Mouse (Mus musculus) ovary, postnatal 36 days (tissue): ENCODE measurements around the gene Gm19345.

Source experiments
- DNase-seq: peaks from one replicate; pipeline ENCODE4 v3.0.0; 2022; ENCODE audit warnings: low spot score, mixed read lengths

The Gm19345 gene

GRCm38 (mm10) chr7:19826756-19827155 lies 25.0 kb upstream of the Gm19345 start:
- DNase-seq = no peak

GRCm38 (mm10) chr7:19829694-19830093 lies 22.1 kb upstream of the Gm19345 start:
- DNase-seq = no peak

GRCm38 (mm10) chr7:19830682-19831156 lies 21.1 kb upstream of the Gm19345 start:
- DNase-seq = peak; percentile 92

GRCm38 (mm10) chr7:19831837-19832236 lies 20.0 kb upstream of the Gm19345 start:
- no peak for DNase-seq

- DNase-seq = no peak
Measured at GRCm38 (mm10) chr7:19834055-19834454, 17.7 kb upstream of the Gm19345 start.

GRCm38 (mm10) chr7:19836843-19837242 lies 15.0 kb upstream of the Gm19345 start:
- DNase-seq = no peak

- DNase-seq = no peak
Measured at GRCm38 (mm10) chr7:19840371-19840770, 11.4 kb upstream of the Gm19345 start.

- DNase-seq = no peak
Measured at GRCm38 (mm10) chr7:19840936-19841335, 10.9 kb upstream of the Gm19345 start.

GRCm38 (mm10) chr7:19841686-19842413 lies 10.0 kb upstream of the Gm19345 start:
- DNase-seq = no peak

GRCm38 (mm10) chr7:19842885-19843504 lies 8.8 kb upstream of the Gm19345 start:
- no peak for DNase-seq

GRCm38 (mm10) chr7:19843561-19843960 lies 8.2 kb upstream of the Gm19345 start:
- peak; percentile 74 for DNase-seq

- DNase-seq = no peak
Measured at GRCm38 (mm10) chr7:19844521-19845171, 7.2 kb upstream of the Gm19345 start.

GRCm38 (mm10) chr7:19853526-19853925 lies 1.7 kb downstream of the Gm19345 start:
- no peak for DNase-seq

- DNase-seq = no peak
Measured at GRCm38 (mm10) chr7:19855663-19856062, 3.9 kb downstream of the Gm19345 start.

GRCm38 (mm10) chr7:19856283-19856682 lies 4.5 kb downstream of the Gm19345 start:
- no peak for DNase-seq

- no peak for DNase-seq
Measured at GRCm38 (mm10) chr7:19859740-19860139, 7.9 kb downstream of the Gm19345 start.

GRCm38 (mm10) chr7:19861199-19861598 lies 9.4 kb downstream of the Gm19345 start, which contains the start of gene Ceacam16:
Gene Ceacam16, minus strand, starts transcription at chr7:19861299.
- DNase-seq = no peak

GRCm38 (mm10) chr7:19864241-19864640 lies 12.4 kb downstream of the Gm19345 start:
- DNase-seq = no peak

GRCm38 (mm10) chr7:19865246-19866036 lies 13.6 kb downstream of the Gm19345 start:
- no peak for DNase-seq

GRCm38 (mm10) chr7:19866490-19866889 lies 14.7 kb downstream of the Gm19345 start:
- DNase-seq = no peak

GRCm38 (mm10) chr7:19867751-19868399 lies 16.1 kb downstream of the Gm19345 start:
- no peak for DNase-seq
